Mouse (Mus musculus) brain, embryonic 14.5 days (tissue): ENCODE results near the gene Fgf11.

Source experiments
- CTCF ChIP-seq: fragments of 200-500 bp; IDR thresholded peaks from 2 replicates; pipeline ENCODE4 v1.5.1; 2012; ENCODE audit warnings: inconsistent platforms, mild to moderate bottlenecking, moderate library complexity, borderline replicate concordance; ENCODE audit not compliant: insufficient read depth, insufficient read length; ENCODE audit errors: extremely low read depth
- POLR2A ChIP-seq: fragments of 200-500 bp; IDR thresholded peaks from 2 replicates; pipeline ENCODE4 v1.6.1; 2012; ENCODE audit warnings: mild to moderate bottlenecking, inconsistent platforms, borderline replicate concordance; ENCODE audit not compliant: poor library complexity, insufficient read depth, insufficient read length, severe bottlenecking; ENCODE audit errors: extremely low read depth

DNA sequence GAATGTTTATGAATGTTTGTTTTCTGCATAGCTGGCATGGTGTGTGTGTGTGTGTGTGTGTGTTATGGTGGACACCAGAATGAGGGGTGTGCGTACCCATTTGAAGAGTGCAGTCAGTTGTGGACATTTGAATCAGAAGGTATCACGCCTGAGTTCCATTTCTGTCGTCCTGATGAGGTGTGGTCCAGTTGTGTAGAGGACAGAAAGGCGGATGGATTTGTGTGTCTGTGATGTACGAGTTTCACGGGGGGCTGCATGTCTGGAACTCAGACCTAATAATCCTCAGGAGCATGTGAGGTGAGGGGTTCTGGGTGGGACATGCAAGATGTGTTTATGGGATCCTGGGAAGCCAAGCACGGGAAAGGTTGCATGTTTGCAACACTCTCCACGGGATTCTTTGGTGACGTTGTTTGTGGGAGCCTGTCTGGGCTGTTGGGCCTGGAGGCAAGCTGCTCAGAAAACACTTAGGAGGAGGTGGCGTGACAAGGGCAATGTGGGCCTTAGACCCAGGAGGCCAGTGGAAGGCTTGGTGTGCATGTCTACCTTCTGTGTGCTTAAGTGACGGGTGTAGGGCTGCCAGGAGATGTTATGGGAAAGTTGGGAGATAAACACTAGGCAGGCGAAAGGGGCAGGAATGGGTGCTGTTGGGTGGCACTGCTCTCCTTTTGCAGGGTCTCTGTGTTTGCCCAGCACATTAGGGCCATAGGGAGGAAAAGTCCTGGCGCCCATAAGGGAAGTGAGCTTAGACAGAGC, 34.6 kb downstream of the Fgf11 start:
- TF ChIP-seq CTCF (no peak), POLR2A (no peak)
